Mouse (Mus musculus) ES-Bruce4 (cell line): Measurements from ENCODE around the gene Ccdc24.

Experiments used
- CTCF ChIP-seq: IDR thresholded peaks from one replicate; pipeline ENCODE4 v1.8.1; 2011; ENCODE audit warnings: low read depth, low read length
- EP300 ChIP-seq: IDR thresholded peaks from 2 replicates; pipeline ENCODE4 v1.6.1; 2011; ENCODE audit warnings: low read depth, low read length; ENCODE audit not compliant: insufficient read depth
- POLR2A ChIP-seq: IDR thresholded peaks from one replicate; pipeline ENCODE4 v1.8.1; 2011; ENCODE audit warnings: low read length; ENCODE audit not compliant: insufficient read depth

DNA sequence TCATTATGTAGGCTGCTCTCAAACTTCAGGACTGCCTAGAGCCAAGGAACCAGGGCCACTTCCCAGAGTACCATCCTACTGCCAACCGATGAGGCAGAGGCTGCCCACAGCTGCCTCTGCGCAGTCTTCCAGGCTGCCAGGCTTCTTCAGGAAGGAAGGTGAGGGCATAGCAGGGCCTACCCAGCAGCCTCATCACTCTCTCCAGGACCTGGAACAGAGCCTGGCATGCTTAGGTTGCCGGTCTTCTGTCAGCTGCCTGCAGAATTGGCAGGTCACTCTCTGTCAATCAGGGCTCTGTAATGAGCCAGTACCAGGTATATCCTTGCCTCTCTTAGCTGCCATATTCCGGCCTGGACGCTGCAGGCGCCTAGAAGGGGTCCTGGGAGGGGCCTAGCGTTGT, 22.2 kb downstream of the Ccdc24 start:
- TF ChIP-seq EP300, result no peak
- TF ChIP-seq POLR2A, result no peak
- no peak for TF ChIP-seq CTCF
